Mouse (Mus musculus) retina, embryonic 14.5 days (tissue): ENCODE results near the gene Kcns3.
"Not testable (repeated sequence)": the region's sequence is repeated elsewhere in the genome, so short reads cannot be mapped to it uniquely, and the experiment has no call there.

Experiments
- DNase-seq: peaks from one replicate; pipeline ENCODE4 v3.0.0-alpha.2; 2015; ENCODE audit warnings: low spot score

The Kcns3 gene

GRCm38 (mm10) chr12:11086866-11087265 is 64.0 kb downstream of the Kcns3 start:
- no peak for DNase-seq

DNA sequence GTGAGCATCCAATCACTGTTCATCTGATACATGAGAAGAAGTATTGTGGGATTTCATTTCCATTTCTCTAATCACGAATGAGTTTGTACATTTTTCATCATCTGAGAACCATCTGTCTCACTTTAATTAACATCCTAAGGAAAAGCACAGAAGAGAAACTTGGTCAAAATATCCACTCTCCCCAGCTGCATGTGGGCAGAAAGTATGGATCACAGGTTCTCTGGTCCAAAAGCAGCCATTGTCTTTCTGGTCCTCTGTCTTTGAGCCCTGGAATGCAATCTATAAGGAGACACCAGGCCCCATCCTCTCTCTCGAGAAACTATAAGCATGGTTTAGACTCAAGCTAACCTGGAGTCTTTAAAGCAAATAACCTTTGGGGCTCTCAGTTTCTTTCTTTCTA is 79.8 kb downstream of the Kcns3 start:
- no peak for DNase-seq

GRCm38 (mm10) chr12:11066865-11067264 is 84.0 kb downstream of the Kcns3 start:
- DNase-seq = no peak

DNA sequence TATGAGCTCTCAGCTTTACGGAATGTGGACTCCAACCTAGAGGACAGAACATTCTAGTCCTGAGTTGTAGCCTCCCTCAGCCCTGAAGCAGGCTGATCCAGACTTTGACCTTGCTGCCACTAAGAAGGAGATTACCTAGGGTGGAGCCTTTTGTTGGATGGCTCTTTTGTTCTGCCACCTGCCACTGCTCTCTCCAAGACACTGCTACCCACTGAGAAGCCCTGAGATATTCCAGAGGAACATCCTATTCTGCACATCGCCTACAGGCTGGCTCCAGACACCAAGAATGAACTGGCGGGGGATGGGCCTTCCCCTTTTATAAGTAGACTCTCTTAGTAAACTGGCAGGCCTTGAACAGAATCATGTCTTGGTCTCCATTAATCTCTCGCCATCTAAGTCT is 98.2 kb downstream of the Kcns3 start:
- not testable (repeated sequence) for DNase-seq

DNA sequence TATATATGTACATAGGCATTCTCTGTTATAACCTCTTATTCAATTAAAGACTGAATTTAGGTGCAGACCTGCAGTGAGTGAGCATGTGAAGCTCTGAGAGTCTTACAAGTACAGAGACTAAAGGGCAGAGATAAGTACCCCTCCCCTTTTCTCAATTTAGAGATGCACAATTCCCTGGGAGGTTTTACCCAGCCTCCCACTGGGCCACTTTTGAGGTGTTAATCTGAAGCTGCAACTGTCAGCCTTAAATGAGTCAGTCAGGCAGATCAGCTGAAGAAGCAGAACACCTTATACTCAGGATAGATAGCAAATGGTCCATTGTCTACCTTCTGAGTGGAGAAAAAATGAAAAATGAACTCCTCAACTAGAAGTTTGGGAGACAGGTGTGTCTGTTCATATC is 109.0 kb downstream of the Kcns3 start:
- DNase-seq = no peak
